Mouse (Mus musculus) B cell, adult 2 months (primary cell): ENCODE measurements at regions not wholly inside any gene's neighbourhood (a gene's known extent, or its start where the extent isn't known, plus 50 kb on each side); places are given as distances from the start of the nearest gene placed in this dataset.

ENCODE experiments used
- DNase-seq, 2 experiments: peaks; one replicate each; pipeline ENCODE4 v3.0.0; 2022

- DNase-seq = no peak
Observed at GRCm38 (mm10) chr9:84296456-84296855, 371.5 kb downstream of the Bckdhb start.

GRCm38 (mm10) chr9:84304398-84304797 is 379.5 kb downstream of the Bckdhb start:
- DNase-seq = peak in 1 of 2 experiments; percentile 11

- no peak for DNase-seq
Observed at GRCm38 (mm10) chr9:84318811-84319210, 393.9 kb downstream of the Bckdhb start.

GRCm38 (mm10) chr9:84319338-84319737 is 394.4 kb downstream of the Bckdhb start:
- DNase-seq = no peak

- DNase-seq = no peak
Observed at GRCm38 (mm10) chr9:84323145-84323544, 398.2 kb downstream of the Bckdhb start.

- DNase-seq = no peak
Observed at GRCm38 (mm10) chr9:84331083-84331602, 406.2 kb downstream of the Bckdhb start.

- peak; percentile 64 to 68 for DNase-seq
Observed at GRCm38 (mm10) chr9:84343435-84344095, 418.6 kb downstream of the Bckdhb start.

- DNase-seq = no peak
Observed at GRCm38 (mm10) chr9:84350223-84350622, 425.3 kb downstream of the Bckdhb start.

- DNase-seq = no peak
Observed at GRCm38 (mm10) chr9:84354409-84354808, 429.5 kb downstream of the Bckdhb start.

- DNase-seq = no peak
Observed at GRCm38 (mm10) chr9:84356167-84356566, 431.2 kb downstream of the Bckdhb start.

- DNase-seq = no peak
Observed at GRCm38 (mm10) chr9:84359879-84360278, 434.9 kb downstream of the Bckdhb start.

- DNase-seq = no peak
Observed at GRCm38 (mm10) chr9:84360484-84360883, 435.5 kb downstream of the Bckdhb start.

- no peak for DNase-seq
Observed at GRCm38 (mm10) chr9:84363478-84363877, 438.5 kb downstream of the Bckdhb start.

GRCm38 (mm10) chr9:84369200-84369599 is 444.3 kb downstream of the Bckdhb start:
- DNase-seq = no peak

GRCm38 (mm10) chr9:84370260-84370659 is 445.3 kb downstream of the Bckdhb start:
- DNase-seq = no peak

GRCm38 (mm10) chr9:84375746-84376145 is 450.8 kb downstream of the Bckdhb start:
- DNase-seq = no peak

- DNase-seq = no peak
Observed at GRCm38 (mm10) chr9:84376621-84377020, 451.7 kb downstream of the Bckdhb start.

- DNase-seq = no peak
Observed at GRCm38 (mm10) chr9:84381942-84382341, 457.0 kb downstream of the Bckdhb start.

GRCm38 (mm10) chr9:84389831-84390230 is 464.9 kb downstream of the Bckdhb start:
- DNase-seq = no peak

GRCm38 (mm10) chr9:84394536-84395314 is 469.8 kb downstream of the Bckdhb start:
- DNase-seq = no peak

- no peak for DNase-seq
Observed at GRCm38 (mm10) chr9:84399481-84399880, 474.5 kb downstream of the Bckdhb start.

- no peak for DNase-seq
Observed at GRCm38 (mm10) chr9:84408260-84409203, 483.6 kb downstream of the Bckdhb start.
